Mouse (Mus musculus) heart, postnatal 0 days (tissue): ENCODE measurements around the gene Cntn4.

Experiments
- CTCF ChIP-seq: IDR thresholded peaks from 2 replicates; pipeline ENCODE4 v1.5.1; 2016; ENCODE audit warnings: antibody characterized with exemption, control low read depth, low read depth
- EP300 ChIP-seq: IDR thresholded peaks from 2 replicates; pipeline ENCODE4 v1.6.1; 2016; ENCODE audit warnings: antibody characterized with exemption, low read depth

- TF ChIP-seq EP300 (no peak), CTCF (no peak)
These were observed 622.7 kb downstream of the Cntn4 start for GRCm38 (mm10) chr6:106300179-106300578.
